Mouse (Mus musculus) A20 (cell line): ENCODE measurements at regions not wholly inside any gene's neighbourhood (a gene's known extent, or its start where the extent isn't known, plus 50 kb on each side); places are given as distances from the start of the nearest gene placed in this dataset.

Source experiments
- DNase-seq: peaks from one replicate; pipeline ENCODE4 v3.0.0-alpha.2; 2011; ENCODE audit warnings: low read depth, low spot score

- no peak for DNase-seq
These were observed 1514.0 kb upstream of the Lrrc6 start for GRCm38 (mm10) chr15:68014605-68015305.

GRCm38 (mm10) chr15:68011162-68011561 is 1510.5 kb upstream of the Lrrc6 start:
- peak; percentile 28 for DNase-seq

GRCm38 (mm10) chr15:68010189-68010588 is 1509.5 kb upstream of the Lrrc6 start:
- DNase-seq, result no peak

- DNase-seq, result no peak
These were observed 1504.1 kb upstream of the Lrrc6 start for GRCm38 (mm10) chr15:68004798-68005197.

DNA sequence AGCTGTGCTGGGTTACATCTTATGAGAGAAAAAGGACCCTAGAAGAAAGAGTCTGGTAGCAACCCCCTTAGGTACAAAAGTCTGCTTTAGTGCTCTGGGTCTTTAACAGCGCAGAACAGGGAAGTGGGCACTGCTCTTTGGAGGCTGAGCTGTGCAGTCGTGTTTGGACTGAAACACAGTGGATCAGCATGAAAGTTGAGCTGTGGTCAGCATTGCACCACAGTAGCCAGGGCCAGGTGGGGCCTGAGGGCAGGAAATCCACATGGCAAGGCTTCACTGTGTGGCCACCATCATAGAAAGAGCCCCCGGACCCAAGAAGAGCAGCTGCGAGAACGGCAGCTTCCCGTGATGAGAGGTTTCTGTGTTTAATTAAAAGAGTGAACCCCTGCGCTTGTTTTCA is 1495.8 kb upstream of the Lrrc6 start:
- no peak for DNase-seq

- no peak for DNase-seq
These were observed 1488.9 kb upstream of the Lrrc6 start for GRCm38 (mm10) chr15:67989428-67990272.

- DNase-seq, result no peak
These were observed 1487.2 kb upstream of the Lrrc6 start for GRCm38 (mm10) chr15:67987941-67988340.

DNA sequence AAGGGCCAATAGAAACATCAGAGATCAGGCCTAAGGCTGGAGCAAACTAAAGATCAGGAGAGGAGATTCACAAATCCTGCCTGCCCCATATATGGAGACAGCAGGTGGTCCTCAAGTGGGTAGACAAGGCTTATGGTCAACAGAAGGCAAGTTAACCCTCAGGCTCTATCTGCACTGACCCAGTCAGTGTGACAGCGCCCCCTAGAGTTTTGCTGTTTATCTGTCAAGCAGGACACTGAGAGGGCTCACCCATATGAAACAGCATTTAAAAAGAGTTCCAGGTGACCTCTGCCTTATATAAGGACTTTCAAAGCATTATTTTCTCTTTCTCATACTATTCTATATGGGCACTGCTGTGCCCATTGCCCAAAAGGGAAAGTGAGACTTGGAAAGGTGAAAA is 1482.5 kb upstream of the Lrrc6 start:
- DNase-seq, result no peak

DNA sequence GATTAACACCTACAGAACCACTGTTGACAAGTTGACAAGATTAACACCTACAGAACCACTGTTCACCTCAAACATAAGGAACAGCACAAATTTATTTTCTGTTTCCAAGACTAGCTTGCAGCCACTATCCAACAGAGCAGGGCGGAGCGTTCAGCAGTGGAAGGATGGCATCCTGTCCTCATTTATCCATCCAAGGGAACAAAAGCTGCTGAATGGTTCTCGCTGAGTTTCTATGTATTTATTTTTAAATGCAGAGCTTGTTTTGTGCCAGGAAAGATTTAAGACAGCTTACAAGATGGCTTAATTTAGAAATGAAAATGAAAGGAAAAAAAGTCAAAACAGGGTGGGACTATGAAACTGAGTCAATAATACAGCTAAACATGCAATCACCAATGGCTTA is 1481.2 kb upstream of the Lrrc6 start:
- no peak for DNase-seq

DNA sequence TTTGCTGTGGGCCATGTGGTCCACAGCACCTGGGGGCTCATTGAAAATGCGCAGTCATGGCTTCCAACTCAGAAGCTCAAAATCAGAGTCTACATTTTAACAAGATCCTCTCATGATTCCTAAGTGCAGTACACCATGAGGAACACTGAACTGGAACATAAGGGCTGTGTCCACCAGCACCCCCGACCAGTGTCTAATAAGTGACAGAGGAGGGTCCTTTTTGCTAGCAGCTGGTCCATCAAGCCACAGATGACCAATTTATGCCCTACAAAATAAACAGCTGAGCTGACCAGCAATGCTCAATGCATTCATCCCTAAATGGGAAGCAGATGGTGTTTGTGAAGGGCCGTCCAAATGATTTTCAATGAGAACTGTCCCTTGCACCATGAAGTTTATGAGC is 1478.7 kb upstream of the Lrrc6 start:
- DNase-seq, result no peak

DNA sequence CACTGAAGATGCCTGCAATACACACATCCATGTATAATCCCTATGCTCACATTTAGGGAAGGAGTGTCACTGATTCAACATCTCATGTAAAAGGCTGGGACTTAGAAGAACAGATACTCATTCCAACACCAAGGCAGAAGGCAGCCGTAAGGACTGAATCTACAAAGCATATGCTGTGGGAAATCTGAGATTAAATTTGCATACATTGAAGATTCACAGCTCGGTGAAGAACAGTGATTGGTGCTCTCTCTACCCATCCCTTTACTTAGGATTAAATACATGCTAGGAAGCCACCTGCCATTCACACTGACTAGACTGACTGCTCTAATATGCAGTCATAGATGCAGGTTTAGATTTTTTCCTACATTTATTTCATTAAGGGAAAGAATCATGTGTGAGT is 1476.5 kb upstream of the Lrrc6 start:
- DNase-seq, result no peak

GRCm38 (mm10) chr15:67971998-67972397 is 1471.3 kb upstream of the Lrrc6 start:
- no peak for DNase-seq

GRCm38 (mm10) chr15:67954216-67954615 is 1453.5 kb upstream of the Lrrc6 start:
- DNase-seq, result no peak

- no peak for DNase-seq
These were observed 1449.8 kb upstream of the Lrrc6 start for GRCm38 (mm10) chr15:67950281-67951040.

GRCm38 (mm10) chr15:67944330-67945082 is 1443.8 kb upstream of the Lrrc6 start:
- DNase-seq, result no peak

DNA sequence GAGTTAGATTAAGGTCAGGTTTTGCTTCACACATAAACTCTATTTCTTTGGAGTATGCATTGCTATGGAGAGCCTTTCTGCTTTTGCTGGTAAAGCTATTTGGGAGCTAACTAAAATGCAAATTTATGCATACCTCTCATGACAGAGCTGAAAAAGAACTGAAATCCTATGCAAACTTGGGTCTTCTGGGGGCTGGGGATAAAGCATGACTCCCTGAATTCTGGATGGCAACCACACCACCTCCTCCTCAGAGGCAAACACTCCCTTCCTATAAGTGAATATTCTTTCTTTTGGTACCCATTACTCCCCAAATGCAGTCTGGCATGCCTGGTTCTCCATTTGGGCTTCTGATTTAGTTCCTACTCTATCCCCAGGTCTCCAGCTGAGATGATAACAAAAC is 1442.3 kb upstream of the Lrrc6 start:
- DNase-seq, result no peak

- no peak for DNase-seq
These were observed 1439.8 kb upstream of the Lrrc6 start for GRCm38 (mm10) chr15:67940510-67940909.

DNA sequence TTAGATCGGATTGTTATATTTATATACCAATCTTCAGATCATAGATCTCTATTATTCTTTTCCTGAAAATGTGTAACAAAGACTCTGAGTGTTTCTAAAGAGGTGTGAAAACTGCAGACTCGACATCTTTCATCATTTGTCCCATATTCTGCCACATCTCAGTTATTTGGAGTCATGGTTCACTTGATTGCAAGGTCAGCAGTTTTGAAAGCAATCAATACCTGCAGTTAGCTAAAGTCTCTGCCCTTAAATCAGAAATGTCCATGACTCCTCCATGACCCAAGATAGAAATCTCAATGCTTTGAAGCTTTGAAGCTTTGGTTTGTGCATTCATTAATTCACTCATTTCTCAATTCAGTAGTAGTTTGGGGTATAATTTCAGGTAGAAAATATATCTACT is 1424.2 kb upstream of the Lrrc6 start:
- DNase-seq, result no peak

- DNase-seq, result no peak
These were observed 1406.3 kb upstream of the Lrrc6 start for GRCm38 (mm10) chr15:67907034-67907433.

GRCm38 (mm10) chr15:67905279-67905678 is 1404.6 kb upstream of the Lrrc6 start:
- DNase-seq, result no peak

DNA sequence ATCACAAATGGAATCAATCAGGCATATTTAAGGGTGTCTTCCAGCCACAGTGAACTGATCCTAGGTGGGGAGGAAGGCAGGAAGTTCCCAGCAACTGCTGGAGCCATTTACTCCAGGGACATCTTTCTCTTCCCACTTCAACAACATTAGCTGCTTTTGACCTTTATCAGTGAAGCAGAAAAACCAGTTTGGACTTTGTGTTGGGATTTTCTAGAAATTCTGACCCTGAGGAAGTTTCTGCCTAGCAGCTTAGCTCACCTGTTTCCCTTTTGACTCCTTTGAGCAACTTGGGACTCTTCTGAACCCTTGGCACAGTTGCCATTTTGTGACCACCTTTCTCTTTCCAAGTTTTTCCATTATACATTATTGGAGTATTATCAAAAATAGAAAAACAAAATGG is 1403.9 kb upstream of the Lrrc6 start:
- DNase-seq, result no peak

- DNase-seq, result no peak
These were observed 1402.3 kb upstream of the Lrrc6 start for GRCm38 (mm10) chr15:67902982-67903381.
